Mouse (Mus musculus) adrenal gland, postnatal 10 days (tissue): ENCODE results near the gene 7530416G11Rik. TPM values are rescaled to one million over a fixed set of nuclear protein-coding genes. Genes with fewer than 3 reads are reported as not detected.

Experiments
- DNase-seq: peaks from one replicate; pipeline ENCODE4 v3.0.0; 2021; ENCODE audit warnings: mixed read lengths
- long read RNA-seq, 2 experiments: library from polyadenylated mRNA; stranded (forward); transcript quantifications; one replicate each; pipeline ENCODE4 v2.0.0; 2021
- total RNA-seq, 2 experiments: library from RNA; stranded (reverse); gene quantifications; 2 replicates each; pipeline ENCODE4 v1.2.3; 2021

7530416G11Rik gene
- total RNA-seq = not detected
- long read RNA-seq, experiment 1 = 0 reads
- long read RNA-seq, experiment 2 = 0 reads

GRCm38 (mm10) chr15:85503127-85503526 is at the start of gene 7530416G11Rik:
Gene 7530416G11Rik (minus strand): TSS chr15:85503227.
- DNase-seq = no peak

- no peak for DNase-seq
Observed at GRCm38 (mm10) chr15:85546500-85546899, 43.5 kb upstream of the 7530416G11Rik start.

- DNase-seq = no peak
Observed at GRCm38 (mm10) chr15:85545369-85545768, 42.3 kb upstream of the 7530416G11Rik start.

GRCm38 (mm10) chr15:85538170-85538569 is 35.1 kb upstream of the 7530416G11Rik start:
- DNase-seq = no peak

- no peak for DNase-seq
Observed at GRCm38 (mm10) chr15:85537151-85537550, 34.1 kb upstream of the 7530416G11Rik start.

GRCm38 (mm10) chr15:85534646-85535045 is 31.6 kb upstream of the 7530416G11Rik start:
- no peak for DNase-seq

- DNase-seq = peak; percentile 27
Observed at GRCm38 (mm10) chr15:85534215-85534614, 31.2 kb upstream of the 7530416G11Rik start.

- DNase-seq = no peak
Observed at GRCm38 (mm10) chr15:85532063-85532462, 29.0 kb upstream of the 7530416G11Rik start.

GRCm38 (mm10) chr15:85529911-85530310 is 26.9 kb upstream of the 7530416G11Rik start:
- no peak for DNase-seq

GRCm38 (mm10) chr15:85524404-85524950 is 21.4 kb upstream of the 7530416G11Rik start:
- DNase-seq = no peak

- peak; percentile 86 for DNase-seq
Observed at GRCm38 (mm10) chr15:85523173-85523991, 20.4 kb upstream of the 7530416G11Rik start.

GRCm38 (mm10) chr15:85519438-85519837 is 16.4 kb upstream of the 7530416G11Rik start:
- DNase-seq = no peak

GRCm38 (mm10) chr15:85507370-85508014 is 4.5 kb upstream of the 7530416G11Rik start:
- DNase-seq = no peak

- DNase-seq = no peak
Observed at GRCm38 (mm10) chr15:85506680-85507079, 3.7 kb upstream of the 7530416G11Rik start.

- peak; percentile 80 for DNase-seq
Observed at GRCm38 (mm10) chr15:85505118-85505925, 2.3 kb upstream of the 7530416G11Rik start.

GRCm38 (mm10) chr15:85500267-85500666 is 2.8 kb downstream of the 7530416G11Rik start:
- DNase-seq = no peak

GRCm38 (mm10) chr15:85497981-85498475 is 5.0 kb downstream of the 7530416G11Rik start:
- DNase-seq = no peak

GRCm38 (mm10) chr15:85497548-85497947 is 5.5 kb downstream of the 7530416G11Rik start:
- no peak for DNase-seq

- no peak for DNase-seq
Observed at GRCm38 (mm10) chr15:85494163-85494621, 8.8 kb downstream of the 7530416G11Rik start.

GRCm38 (mm10) chr15:85489751-85490150 is 13.3 kb downstream of the 7530416G11Rik start:
- DNase-seq = no peak

- DNase-seq = no peak
Observed at GRCm38 (mm10) chr15:85488900-85489299, 14.1 kb downstream of the 7530416G11Rik start.

GRCm38 (mm10) chr15:85480630-85481029 is 22.4 kb downstream of the 7530416G11Rik start:
- DNase-seq = peak; percentile 14
